Mouse (Mus musculus) gastrocnemius, postnatal 36 days (tissue): ENCODE data around the gene Pigg. TPM values are rescaled to one million over a fixed set of nuclear protein-coding genes. Genes with fewer than 3 reads are reported as not detected.
"Not testable (repeated sequence)": the region's sequence is repeated elsewhere in the genome, so short reads cannot be mapped to it uniquely, and the experiment has no call there.

Experiments used
- DNase-seq, 2 experiments: peaks; one replicate each; pipeline ENCODE4 v3.0.0; 2022
- intact Hi-C: fragments of 180-260 bp; cut with DNase I; formaldehyde crosslinking; loops from one replicate; pipeline ENCODE4 v1.15.1; 2025
- long read RNA-seq, 2 experiments: library from polyadenylated mRNA; stranded (forward); transcript quantifications; one replicate each; pipeline ENCODE4 v2.0.0; 2021
- total RNA-seq, 2 experiments: library from RNA; stranded (reverse); gene quantifications; 2 replicates each; pipeline ENCODE4 v1.2.3; 2021

Gene Pigg
- total RNA-seq, result 1 to 10 TPM; 3.1 to 3.6 TPM
- long read RNA-seq, experiment 1, partial matches to known transcripts, result 0 of 60 reads
- long read RNA-seq, experiment 1, other reads (novel, unspliced or antisense), result 60 of 60 reads
- long read RNA-seq, experiment 2, partial matches to known transcripts, result 0 of 30 reads
- long read RNA-seq, experiment 2, other reads (novel, unspliced or antisense), result 30 of 30 reads

DNA sequence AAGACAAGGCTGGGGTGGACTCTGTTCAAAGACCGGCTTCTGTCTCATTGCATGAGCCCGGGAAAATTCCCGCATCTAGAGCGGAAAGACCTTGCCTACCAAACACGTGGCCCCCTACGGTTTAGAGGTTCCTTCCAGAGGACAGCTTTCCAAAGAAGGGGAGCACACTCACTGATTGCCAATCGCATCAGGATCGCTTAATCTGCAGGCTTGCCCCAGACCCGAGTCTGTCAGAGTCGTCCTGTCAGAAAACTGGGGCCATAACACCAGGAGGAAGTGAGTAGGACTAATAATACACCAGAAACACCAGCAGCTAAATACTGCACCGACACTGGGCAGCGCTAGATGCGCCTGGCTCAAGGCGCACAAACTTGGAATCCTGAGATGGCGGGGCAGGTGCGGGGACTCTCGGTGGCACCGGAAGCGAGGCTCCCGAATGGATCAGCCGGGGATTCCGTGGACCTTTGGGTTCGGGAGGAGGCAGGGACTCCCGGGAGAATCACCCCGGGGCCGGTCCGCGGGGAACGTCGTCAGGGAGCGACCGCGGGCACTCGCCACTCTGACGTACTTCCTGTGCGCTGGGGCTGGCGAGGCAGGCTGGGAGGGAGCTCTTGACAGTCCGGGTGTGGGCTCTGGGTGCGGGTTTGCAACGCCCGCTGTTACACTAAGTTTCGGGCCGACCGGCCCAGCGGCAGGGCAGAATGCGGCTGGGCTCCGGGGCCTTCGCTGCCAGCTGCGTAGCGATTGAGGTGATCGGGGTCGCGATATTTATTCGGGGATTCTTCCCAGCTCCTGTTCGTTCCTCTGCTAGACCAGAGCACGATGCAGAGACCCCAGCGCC is at the start of gene Pigg:
Pigg (plus strand) TSS at position 386 of the 841 bp plus-strand sequence.
- intact Hi-C loops, result loop anchor here (2.0 kb wide), 1 partner anchor 44 kb away; the partner anchor contains the start of gene Dr1
- DNase-seq, result peak; percentile 88 to 89

DNA sequence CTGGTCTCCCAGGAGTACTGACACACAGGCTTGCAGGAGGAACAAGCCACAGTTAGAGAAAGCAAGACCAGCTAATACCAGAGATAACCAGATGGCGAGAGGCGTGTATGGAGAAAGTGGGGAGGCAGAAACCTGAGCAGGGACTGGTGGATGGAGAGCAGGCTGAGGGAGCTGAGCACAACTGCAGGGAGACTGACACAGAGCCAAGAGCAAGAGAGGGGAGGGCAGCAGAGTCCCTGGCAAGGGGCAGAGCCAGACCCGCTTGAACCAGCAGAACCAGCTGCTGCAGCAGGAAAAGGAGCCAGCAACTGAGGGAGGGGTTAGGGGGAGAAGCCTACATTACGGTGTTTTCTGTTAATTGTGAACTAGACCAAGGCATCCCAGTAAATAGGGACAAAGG is 49.7 kb upstream of the Pigg start:
- intact Hi-C loops, result loop anchor here (5.0 kb wide), 1 partner anchor 225 kb away; no protein-coding TSS in a partner anchor
- DNase-seq, result no peak

DNA sequence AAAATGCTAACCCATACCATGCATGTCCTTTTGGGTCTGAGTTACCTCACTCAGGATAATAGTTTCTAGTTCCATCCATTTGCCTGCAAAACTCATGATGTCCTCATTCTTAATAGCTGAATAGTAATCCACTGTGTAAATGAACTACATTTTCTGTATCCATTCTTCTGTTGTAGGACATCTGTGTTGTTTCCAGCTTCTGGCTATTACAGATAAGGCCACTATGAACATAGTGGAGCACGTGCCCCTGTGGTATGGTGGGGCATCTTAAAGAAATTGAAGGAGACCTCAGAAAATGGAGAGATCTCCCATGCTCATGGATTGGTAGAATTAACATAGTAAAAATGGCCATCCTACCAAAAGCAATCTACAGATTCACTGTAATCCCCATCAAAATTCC is 48.6 kb upstream of the Pigg start:
- DNase-seq, result not testable (repeated sequence)
- intact Hi-C loops, result loop anchor here (5.0 kb wide), 1 partner anchor 226 kb away; no protein-coding TSS in a partner anchor

DNA sequence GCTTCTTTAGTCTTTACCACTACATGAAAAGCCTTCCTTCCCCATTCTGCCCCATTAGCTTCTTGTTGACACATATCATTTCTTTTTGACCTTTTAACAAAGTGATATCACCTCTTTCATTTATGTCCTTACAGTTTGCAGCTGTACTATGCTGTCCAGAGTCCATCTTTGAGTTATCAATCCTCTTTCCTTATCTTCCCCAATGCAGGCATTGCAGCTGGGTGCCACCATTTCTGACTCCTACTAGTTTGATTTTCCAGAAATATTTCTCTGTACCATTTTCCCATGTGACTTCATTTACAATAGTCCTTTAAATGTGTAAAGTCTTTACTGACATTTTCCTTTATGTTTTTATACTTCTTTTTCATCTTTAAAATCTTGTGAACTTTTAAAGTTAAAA is 45.4 kb upstream of the Pigg start:
- intact Hi-C loops, result loop anchor here (5.0 kb wide), 2 partner anchors 135 to 165 kb away; partner anchors contain the start of genes Atp5k, Ccdc18 and Tmed5
- DNase-seq, result no peak

DNA sequence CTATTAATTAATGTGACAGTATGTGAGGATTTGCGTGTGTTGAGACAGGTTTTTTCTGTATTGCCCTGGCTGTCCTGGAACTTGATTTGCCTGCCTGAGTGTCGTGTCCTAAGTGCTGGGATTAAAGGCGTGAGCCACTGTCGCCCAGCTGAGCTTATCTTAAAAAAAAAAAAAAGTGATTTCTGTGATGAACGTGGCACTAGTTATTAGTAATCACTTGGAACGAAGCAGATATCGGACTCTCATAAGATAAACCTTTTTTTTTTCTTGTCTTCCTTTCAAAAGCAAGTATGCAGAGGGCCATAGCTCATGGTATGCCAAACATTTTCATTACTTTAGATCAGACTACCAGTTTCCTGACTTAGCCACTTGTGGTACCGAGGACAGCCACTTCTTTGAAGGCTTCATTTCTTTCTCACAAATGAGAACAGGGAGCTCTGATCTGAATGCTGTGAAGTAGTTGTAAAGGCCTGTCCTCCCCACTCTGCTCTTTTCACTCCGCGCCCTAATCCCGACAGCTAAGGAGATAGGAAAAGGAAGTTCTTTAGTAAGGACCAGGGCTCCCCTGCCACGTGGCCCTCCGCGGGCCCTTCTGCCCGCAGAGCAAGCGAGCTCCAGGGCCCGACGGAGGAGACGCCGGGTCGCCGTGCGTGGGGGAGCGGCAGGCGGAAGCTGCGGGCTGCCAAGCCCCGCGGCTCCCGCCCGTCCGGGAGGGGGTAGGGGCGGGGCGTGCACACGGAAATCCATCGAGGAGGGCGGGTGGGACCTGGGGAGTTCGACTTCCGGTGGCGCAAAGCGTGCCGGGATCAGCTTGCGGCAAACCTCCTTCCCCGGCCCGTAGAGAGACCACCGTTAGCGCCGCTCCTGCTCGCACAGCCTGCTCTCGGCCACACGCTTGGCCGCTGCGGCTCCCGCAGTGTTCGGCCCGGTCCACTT is 44.0 kb upstream of the Pigg start, which contains the start of gene Dr1:
Dr1 (plus strand) TSS at position 771 of the 936 bp plus-strand sequence.
- intact Hi-C loops, result loop anchor here (2.0 to 5.0 kb wide), 3 partner anchors 44 to 164 kb away; partner anchors contain the start of genes Atp5k, Ccdc18, Pigg and Tmed5
- peak; percentile 73 to 86 for DNase-seq

DNA sequence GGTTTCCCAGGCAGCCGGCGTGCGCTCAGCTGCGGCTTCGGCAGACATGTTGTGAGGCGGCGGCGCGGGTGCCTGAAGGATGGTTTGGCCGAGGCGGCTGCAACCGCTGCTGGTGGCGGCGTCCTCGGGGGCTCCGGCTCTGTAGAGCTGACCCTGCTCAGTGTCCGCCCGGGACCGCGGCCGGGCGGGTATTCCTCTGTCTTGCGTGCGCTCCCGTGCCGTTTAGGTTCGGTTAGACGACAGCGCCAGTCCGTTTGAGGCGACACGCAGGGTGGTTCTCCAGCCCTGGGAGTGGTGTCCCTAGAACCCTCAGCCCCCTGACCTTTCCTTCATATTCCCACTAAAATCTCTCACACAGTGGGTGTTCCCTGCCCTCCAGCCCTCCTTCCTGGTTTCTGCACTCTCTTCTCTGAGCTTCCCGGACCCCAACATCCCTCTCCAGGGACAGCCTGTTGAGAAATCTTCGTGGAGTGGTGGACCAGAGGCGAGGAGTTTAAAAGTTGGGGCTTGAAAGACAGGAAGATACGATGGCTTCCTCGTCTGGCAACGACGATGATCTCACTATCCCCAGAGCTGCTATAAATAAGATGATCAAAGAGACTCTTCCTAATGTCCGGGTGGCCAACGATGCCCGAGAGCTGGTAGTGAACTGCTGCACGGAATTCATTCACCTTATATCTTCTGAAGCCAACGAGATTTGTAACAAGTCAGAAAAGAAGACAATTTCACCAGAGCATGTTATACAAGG is 43.2 kb upstream of the Pigg start:
- intact Hi-C loops, result loop anchor here (2.0 to 5.0 kb wide), 3 partner anchors 44 to 163 kb away; partner anchors contain the start of genes Atp5k, Ccdc18, Pigg and Tmed5
- peak in 1 of 2 experiments; percentile 16 for DNase-seq

DNA sequence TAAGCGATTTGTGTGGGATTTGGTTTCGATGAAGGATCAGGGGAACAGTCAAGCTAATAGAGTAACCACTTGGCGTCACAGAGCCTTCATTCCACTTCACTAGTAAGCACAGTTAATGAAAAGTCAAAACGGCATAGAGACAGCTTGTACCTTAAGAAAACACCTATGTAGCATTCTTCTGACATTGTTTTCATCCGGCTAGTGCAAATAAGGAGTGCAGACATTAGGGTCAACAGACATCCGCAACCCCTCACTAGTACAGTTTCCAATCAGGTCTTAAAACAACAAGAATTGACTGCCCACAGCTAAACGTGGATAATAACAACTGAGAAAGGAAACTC is 42.6 kb upstream of the Pigg start:
- intact Hi-C loops, result loop anchor here (2.0 to 5.0 kb wide), 3 partner anchors 43 to 163 kb away; partner anchors contain the start of genes Atp5k, Ccdc18, Pigg and Tmed5
- DNase-seq, result no peak

DNA sequence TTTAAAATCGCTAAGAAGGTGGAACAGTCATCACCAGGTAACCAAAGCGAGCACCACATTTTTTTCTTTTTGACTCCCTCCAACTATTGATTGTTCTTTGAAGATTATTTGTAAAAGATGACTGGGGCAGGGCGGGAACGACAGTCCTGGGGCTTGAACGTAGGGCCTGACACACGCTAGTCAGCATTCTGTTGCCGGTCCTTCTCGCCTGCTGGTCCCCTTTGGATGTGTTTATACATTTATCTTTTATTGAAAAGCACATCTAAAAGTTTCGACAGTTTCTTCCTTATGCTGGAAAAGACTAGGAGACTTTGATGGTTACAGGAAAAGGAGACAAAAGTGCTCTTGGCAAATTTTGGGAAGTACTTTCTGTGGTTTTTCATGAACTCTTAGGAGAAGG is 42.0 kb upstream of the Pigg start:
- intact Hi-C loops, result no loop called here

DNA sequence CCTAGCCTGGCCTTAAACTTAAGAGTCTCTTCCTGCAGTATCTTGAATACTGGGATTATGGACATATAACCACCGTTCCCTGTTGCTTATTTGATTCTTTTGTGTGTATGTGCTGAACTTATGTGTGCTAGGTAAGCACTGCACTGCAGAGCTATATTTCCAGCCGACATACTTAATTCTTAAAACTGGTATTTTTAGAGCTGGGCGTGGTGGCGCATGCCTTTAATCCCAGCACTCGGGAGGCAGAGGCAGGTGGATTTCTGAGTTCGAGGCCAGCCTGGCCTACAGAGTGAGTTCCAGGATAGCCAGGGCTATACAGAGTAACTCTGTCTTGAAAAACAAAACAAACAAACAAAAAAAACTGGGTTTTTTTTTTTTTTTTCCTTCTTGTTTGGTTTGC is 41.1 kb upstream of the Pigg start:
- DNase-seq, intact Hi-C loops: not testable (repeated sequence)

More for the DNA sequence above, 42.0 kb upstream of the Pigg start:
- DNase-seq, result no peak

DNA sequence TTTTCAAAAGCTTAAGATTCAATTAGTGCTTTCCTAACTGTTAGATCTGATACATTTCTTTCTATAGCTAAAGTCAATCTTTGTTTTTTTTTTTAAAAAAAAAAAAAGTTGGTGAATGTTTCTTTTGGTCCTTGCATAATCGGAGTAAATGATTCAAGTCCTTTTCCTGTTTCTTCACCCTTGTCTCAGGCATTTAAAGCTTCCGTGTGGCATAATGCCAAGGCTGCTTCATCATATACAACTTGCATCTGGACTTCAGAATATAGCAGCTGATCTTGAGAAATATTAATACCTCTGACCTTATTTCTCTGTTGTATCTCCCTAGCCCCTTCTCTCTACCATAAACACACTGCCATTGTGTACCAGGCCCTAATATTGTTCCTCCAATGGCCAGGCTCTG is 25.5 kb upstream of the Pigg start:
- DNase-seq, result no peak
- intact Hi-C loops, result no loop called here

DNA sequence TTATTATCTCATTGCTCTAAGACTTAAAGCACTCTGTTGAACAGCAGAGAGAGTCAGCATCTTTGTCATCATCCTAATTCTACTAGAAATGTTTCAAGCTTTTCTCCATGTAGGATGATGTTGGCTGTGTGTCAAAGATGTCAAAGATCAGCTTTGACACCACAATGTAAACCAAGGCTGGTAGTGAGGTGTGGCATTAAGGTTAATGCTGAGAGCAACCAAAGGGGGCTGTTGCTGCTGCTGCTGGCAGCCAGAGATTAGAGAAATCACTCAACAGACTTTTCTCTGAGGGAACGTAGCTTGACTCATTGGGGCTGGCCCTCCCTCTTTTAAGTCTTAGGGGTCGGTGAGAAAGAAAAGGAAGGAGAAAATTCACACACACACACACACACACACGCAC is 10.8 kb upstream of the Pigg start:
- intact Hi-C loops, result no loop called here
- DNase-seq, result no peak

DNA sequence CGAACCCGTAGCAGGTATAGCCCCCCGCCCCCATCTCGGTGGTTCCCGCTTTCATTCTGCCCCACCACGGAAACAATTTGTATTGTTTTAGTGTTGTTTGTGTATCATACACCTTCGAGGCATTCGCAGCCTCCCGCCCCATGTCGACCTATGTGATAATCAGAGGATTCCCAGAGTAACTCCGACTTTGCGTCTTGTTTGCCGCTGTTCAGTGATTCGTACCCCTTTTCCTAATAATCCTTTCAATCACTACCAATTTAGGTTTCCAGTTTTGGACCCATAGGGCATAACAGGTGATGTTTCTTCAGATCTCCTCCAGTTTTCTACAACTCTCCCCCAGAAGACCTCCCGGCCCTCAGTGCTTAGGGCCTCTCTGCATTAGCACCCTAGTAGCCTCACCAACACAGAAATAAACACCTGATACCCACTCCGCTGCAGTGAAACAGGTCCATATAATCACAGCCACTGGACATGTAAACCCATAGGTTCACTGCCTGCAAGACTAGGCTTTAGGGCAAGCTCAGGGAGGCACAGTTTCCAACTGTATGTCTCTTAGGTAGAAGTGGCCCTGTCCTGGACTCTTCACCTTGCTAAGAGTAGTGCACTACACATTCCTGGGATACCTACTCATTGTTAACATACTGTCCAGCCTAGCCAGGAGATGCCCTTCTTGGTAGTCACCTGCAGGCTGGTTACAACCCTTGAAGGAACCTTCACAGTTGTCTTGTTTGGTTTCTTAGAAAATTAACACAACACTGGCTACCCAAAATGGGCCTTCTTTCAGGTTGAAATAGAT is 854 bp downstream of the Pigg start:
- intact Hi-C loops, result loop anchor here (2.0 kb wide), 1 partner anchor 44 kb away; the partner anchor contains the start of gene Dr1

DNA sequence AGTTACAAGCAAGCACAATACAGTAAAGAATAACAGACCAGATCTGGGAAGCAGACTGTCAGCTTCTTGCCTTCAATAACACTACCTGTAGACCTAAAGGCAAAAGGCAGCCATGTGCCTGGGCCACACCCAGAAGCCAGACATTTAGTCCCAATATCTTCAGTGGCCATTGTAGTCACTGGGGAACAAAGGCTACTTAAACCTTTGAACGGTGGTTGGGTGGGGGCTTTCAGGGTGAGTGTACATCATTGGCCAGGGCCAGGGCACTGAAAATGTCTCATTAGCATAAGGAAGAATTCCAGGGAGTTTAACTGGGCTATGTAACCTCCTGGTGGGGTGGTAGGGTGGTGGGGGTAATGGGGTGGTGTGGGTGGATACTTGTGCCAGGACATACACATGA is 18.6 kb downstream of the Pigg start:
- DNase-seq, result no peak
- intact Hi-C loops, result no loop called here

More for the DNA sequence above, 854 bp downstream of the Pigg start:
- no peak for DNase-seq

DNA sequence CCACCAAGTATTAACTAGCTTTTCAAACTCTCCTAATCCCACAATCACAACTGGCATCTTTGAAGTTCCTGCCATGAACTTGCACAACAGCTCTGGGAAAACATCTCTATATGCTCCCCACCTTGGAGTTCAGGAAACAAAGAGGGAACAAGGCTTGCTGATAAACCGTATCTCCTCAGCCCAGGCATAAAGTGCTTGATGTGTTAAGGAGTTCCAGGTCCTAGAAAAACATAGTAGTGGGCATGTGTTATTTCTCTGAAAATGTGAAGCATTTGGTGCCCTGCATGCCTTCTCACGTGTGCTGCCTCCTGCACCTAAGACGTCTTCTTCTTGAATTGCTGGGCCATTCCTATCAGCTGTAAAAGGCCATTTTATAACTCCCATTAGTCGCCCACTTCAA is 25.0 kb downstream of the Pigg start:
- intact Hi-C loops, result no loop called here
- DNase-seq, result no peak

DNA sequence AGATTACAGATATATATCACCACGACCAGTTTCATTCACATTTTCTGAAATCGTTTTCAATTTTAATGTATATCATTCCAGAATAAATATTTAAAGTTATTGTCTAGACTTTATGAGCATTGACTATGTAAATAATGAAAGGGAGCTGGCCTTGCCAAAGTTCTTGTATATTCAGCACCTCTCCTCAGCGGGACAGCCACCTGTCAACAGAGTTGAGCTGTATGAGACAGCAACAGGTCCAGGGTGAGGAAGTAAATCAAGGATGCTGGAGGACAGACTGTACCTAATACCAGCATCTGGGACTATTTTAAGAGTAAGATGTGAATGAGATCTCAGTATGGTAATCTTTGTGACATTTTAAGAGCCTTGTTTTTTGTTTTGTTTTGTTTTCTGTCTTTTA is 25.6 kb downstream of the Pigg start:
- DNase-seq, result no peak
- intact Hi-C loops, result no loop called here

DNA sequence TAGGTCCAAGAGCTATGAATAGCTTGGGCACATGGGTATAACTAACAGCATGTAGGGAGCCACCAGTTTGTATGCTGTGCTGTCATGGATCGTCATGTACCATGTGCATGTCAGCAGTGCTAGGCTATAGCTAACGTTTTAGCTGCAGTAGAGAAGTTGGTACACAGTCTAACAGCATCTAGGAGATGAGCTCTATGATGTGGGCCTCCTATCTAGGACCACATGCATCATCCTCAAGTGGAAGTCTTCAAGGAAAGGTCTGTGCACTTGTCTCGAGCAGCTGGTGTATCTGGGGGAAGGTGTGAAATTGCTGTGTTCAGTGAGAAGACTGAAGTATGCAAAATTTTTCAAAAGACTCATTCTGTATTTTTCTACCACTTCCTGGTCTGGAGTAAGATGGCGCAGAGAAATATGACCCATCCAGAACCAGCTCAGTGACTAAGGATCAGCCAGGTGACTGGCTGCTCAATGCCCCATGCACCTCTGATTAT is 31.3 kb downstream of the Pigg start:
- no peak for DNase-seq
- intact Hi-C loops, result no loop called here

DNA sequence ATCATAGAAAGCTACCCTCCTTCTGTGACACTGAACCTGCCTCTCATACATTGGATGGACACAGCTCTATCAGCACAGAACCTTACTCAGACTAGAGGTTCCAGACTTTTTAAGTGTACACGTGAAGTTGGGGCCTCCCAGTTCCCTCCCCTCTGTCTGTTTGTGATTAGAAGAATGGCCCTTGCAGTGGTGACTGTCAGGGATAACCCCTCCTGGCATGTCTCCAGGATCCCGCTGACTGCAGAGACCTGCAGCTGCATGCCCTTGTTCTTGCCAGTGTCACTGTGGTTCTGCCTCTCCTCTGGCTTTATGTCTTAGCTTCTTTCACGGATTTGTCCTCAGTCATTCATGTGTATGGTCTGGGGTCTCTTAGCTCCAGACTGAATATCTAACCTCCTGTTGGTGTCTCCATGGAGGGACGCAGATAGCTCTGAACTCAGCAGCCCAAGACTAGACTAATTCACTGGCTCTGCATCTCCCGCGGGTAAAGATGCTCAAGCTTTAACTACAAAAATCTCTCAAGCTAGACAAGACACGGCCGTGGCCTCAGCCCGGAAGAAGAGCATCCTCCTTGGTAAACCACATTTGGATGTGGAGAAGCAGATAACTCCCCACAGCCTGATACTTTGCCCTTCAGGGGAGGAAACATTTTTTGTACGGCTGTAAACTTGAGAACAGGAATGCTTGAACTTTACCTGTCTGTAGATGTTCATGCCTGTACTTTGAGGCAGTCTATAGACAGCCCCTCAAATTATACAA is 33.1 kb downstream of the Pigg start:
- intact Hi-C loops, result no loop called here

DNA sequence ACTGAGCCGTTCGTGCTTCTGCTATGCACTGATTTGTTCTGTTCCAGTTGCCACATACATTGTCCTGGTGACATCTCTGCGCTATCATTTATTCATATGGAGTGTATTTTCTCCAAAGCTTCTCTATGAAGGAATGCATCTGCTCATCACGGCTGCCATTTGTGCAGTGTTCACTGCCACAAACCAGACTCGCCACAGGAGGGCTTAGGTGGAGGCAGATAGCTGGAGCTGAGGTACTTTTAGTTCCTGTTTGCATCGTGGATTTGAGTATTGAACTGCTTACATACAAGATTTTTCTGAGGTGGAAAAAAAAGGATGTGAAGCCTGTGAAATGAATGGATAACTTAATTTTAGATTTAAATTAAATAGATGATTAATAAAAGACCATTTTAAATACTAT is 35.4 kb downstream of the Pigg start:
- DNase-seq, result no peak

More for the DNA sequence above, 33.1 kb downstream of the Pigg start:
- DNase-seq, result no peak

More for the DNA sequence above, 35.4 kb downstream of the Pigg start:
- intact Hi-C loops, result no loop called here
